Mouse (Mus musculus): ENCODE results near the gene Ybx3.

DNA sequence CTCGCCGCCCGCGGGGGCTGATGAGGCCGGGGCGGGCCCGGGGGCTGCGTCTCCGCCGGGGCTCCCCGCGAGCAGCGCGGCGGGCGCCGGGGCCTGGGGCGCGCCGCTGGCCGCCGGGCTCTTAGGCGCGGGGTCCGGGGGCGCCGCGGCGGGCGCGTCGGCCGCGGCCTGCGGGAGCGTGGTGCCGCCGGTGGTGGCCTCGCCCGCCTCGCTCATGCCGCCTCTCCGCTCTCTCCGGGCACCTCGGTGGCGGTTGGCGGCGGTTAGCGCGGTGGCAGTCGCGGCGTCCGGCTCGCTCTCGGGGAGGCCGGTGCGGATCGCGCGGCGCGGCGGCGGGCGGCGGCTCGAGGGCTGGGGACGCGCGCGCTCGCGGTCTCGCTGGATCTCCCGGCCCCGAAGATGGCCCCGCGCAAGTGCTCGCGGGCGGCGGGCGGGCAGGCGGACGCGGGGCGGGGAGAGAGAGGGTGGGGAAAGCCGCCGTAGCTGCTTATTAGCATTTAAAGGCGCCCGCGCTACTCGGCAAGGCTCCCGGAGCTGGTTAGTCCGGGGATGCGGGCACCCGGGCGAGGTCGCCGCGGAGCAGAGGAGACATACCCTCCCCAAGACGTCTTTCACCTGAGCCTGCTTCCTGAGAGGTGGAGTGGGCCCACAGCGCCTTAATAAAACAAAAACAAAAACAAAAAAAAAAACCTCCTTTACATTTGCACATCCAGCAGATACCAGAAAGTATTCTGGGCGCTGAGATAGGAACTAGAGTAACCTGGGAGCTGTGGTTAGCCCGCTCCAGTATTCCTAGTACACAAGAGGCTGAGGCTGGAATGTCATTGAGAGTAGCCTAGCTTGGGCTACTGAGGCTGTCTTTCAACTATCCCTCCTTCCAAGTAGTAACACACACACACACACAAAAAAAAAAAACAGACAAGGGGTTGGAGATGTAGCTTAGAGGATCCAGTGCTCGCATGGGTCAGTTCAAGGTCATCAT, at the start of gene Ybx3:
- 0 out of 2 replicates have a peak, but pooled peaks have one; percentile 9 for TF ChIP-seq CTCF (IDR thresholded peaks at IDR 0.05; ENCODE audit: extremely low read depth, insufficient read length, insufficient replicate concordance, low read depth, low read length)
- TF ChIP-seq POLR2A (IDR thresholded peaks at IDR 0.05; ENCODE audit: low read depth, low read length): peak; percentile 41; the same call in 1 of the 2 replicates

All from small intestine, adult 2 months (tissue).